Mouse (Mus musculus) heart, adult 2 months (tissue): ENCODE data around the gene St7.

Source experiments
- EP300 ChIP-seq: fragments of 200-500 bp; IDR thresholded peaks from 2 replicates; pipeline ENCODE4 v1.6.1; 2011; ENCODE audit warnings: low read depth, low read length, control low read depth; ENCODE audit not compliant: insufficient read depth
- POLR2A ChIP-seq: fragments of 200-500 bp; IDR thresholded peaks from 2 replicates; pipeline ENCODE4 v1.6.1; 2011; ENCODE audit warnings: mild to moderate bottlenecking, low read depth, low read length, control low read depth; ENCODE audit not compliant: insufficient read depth

GRCm38 (mm10) chr6:17730122-17730521, 37.4 kb downstream of the St7 start:
- TF ChIP-seq EP300 (no peak), POLR2A (no peak)
